Mouse (Mus musculus) gastrocnemius, postnatal 14 days (tissue): ENCODE measurements around the gene Ankfn1. TPM values are rescaled to one million over a fixed set of nuclear protein-coding genes. Genes with fewer than 3 reads are reported as not detected.
A peak's percentile ranks its signal among the peaks of the same experiment; 100 is the strongest.

Experiments
- DNase-seq: peaks from one replicate; pipeline ENCODE4 v3.0.0; 2021; ENCODE audit warnings: mixed read lengths
- intact Hi-C: fragments of 180-260 bp; cut with DNase I; formaldehyde crosslinking; loops from one replicate; pipeline ENCODE4 v1.15.1; 2025; ENCODE audit warnings: low total_unique reads
- total RNA-seq, 2 experiments: library from RNA; stranded (reverse); gene quantifications; 2 replicates each; pipeline ENCODE4 v1.2.3; 2021

Gene Ankfn1
- total RNA-seq, 2 experiments from 2014 or later, result 0.09 to 1.1 TPM

- intact Hi-C loops, result no loop called here
- DNase-seq, result no peak
Measured at GRCm38 (mm10) chr11:89696431-89697403, 80.7 kb downstream of the Ankfn1 start.

- DNase-seq, result no peak
- intact Hi-C loops, result no loop called here
Measured at GRCm38 (mm10) chr11:89693686-89694085, 83.8 kb downstream of the Ankfn1 start.

GRCm38 (mm10) chr11:89676922-89677321, 100.5 kb downstream of the Ankfn1 start:
- DNase-seq, result no peak

GRCm38 (mm10) chr11:89673916-89674507, 103.4 kb downstream of the Ankfn1 start:
- intact Hi-C loops, result no loop called here
- DNase-seq, result no peak

More at GRCm38 (mm10) chr11:89676922-89677321, 100.5 kb downstream of the Ankfn1 start:
- intact Hi-C loops, result no loop called here

GRCm38 (mm10) chr11:89672510-89673085, 104.9 kb downstream of the Ankfn1 start:
- no peak for DNase-seq
- intact Hi-C loops, result no loop called here

GRCm38 (mm10) chr11:89665170-89665880, 112.1 kb downstream of the Ankfn1 start:
- intact Hi-C loops, result no loop called here

GRCm38 (mm10) chr11:89659048-89659447, 118.4 kb downstream of the Ankfn1 start:
- no peak for DNase-seq
- intact Hi-C loops, result no loop called here

More at GRCm38 (mm10) chr11:89665170-89665880, 112.1 kb downstream of the Ankfn1 start:
- DNase-seq, result no peak

- intact Hi-C loops, result no loop called here
- no peak for DNase-seq
Measured at GRCm38 (mm10) chr11:89656556-89656955, 120.9 kb downstream of the Ankfn1 start.

- no peak for DNase-seq
- intact Hi-C loops, result no loop called here
Measured at GRCm38 (mm10) chr11:89635740-89636139, 141.7 kb downstream of the Ankfn1 start.

- DNase-seq, result no peak
- intact Hi-C loops, result no loop called here
Measured at GRCm38 (mm10) chr11:89631315-89631714, 146.1 kb downstream of the Ankfn1 start.

GRCm38 (mm10) chr11:89628562-89628961, 148.9 kb downstream of the Ankfn1 start:
- intact Hi-C loops, result no loop called here
- DNase-seq, result no peak

- DNase-seq, result no peak
- intact Hi-C loops, result no loop called here
Measured at GRCm38 (mm10) chr11:89627232-89627631, 150.2 kb downstream of the Ankfn1 start.

GRCm38 (mm10) chr11:89623698-89624445, 153.6 kb downstream of the Ankfn1 start:
- intact Hi-C loops, result no loop called here
- DNase-seq, result no peak

- intact Hi-C loops, result no loop called here
Measured at GRCm38 (mm10) chr11:89619955-89620354, 157.5 kb downstream of the Ankfn1 start.

GRCm38 (mm10) chr11:89615806-89616205, 161.6 kb downstream of the Ankfn1 start:
- no peak for DNase-seq
- intact Hi-C loops, result no loop called here

More at GRCm38 (mm10) chr11:89619955-89620354, 157.5 kb downstream of the Ankfn1 start:
- no peak for DNase-seq

- DNase-seq, result no peak
- intact Hi-C loops, result no loop called here
Measured at GRCm38 (mm10) chr11:89611596-89611995, 165.9 kb downstream of the Ankfn1 start.

- DNase-seq, result no peak
- intact Hi-C loops, result no loop called here
Measured at GRCm38 (mm10) chr11:89608071-89608470, 169.4 kb downstream of the Ankfn1 start.

- no peak for DNase-seq
- intact Hi-C loops, result no loop called here
Measured at GRCm38 (mm10) chr11:89607270-89607669, 170.2 kb downstream of the Ankfn1 start.

- DNase-seq, result peak; percentile 15
- intact Hi-C loops, result no loop called here
Measured at GRCm38 (mm10) chr11:89606346-89606745, 171.1 kb downstream of the Ankfn1 start.
